Mouse (Mus musculus) spleen, adult 18-20 months (tissue): ENCODE results near the gene Syn3.

Experiments used
- DNase-seq, 2 experiments: peaks; one replicate each; pipeline ENCODE4 v3.0.0; 2022; ENCODE audit warnings: mixed read lengths in 2 of 2

The Syn3 gene

DNA sequence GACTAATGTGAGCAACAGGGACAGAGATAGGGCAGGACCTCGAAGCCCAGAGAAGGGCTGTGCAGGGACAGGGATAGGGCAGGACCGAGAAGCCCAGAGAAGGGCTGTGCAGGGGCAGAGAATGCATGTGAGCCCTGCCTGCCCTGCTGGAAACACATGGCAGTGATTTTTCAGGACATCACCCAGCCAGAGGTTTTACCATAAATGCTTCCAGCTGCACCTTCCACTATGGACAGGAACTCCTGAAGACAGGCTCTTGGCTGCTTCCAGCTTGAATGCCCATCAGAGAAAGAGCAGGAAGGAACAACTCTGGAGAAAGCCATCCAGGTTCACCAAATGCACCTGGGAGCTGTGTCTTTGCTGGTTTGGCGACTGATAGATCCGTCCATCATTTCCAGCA, 131.3 kb downstream of the Syn3 start:
- no peak for DNase-seq

DNA sequence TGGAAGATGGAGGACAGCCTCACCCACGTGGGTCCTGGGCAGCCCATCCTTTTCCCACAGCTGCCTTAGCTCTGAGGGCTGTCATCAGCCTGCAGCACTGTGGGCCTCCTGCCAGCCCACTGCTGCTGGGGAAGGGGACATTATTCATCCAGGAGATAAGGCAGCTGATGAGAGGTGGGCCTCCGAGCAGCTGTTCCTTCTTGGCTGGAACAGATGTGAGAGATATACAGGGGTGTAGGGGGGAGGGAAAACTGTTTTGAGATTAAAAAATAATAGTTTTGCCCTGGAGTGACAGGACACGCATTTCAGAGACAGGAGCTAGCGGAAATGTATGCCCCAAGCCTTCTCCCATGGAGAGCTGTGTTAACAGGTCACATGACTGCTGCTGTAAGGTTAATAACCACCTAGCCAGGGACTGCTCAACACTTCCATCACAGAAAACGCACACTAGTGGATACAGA, 133.0 kb downstream of the Syn3 start:
- no peak for DNase-seq

DNA sequence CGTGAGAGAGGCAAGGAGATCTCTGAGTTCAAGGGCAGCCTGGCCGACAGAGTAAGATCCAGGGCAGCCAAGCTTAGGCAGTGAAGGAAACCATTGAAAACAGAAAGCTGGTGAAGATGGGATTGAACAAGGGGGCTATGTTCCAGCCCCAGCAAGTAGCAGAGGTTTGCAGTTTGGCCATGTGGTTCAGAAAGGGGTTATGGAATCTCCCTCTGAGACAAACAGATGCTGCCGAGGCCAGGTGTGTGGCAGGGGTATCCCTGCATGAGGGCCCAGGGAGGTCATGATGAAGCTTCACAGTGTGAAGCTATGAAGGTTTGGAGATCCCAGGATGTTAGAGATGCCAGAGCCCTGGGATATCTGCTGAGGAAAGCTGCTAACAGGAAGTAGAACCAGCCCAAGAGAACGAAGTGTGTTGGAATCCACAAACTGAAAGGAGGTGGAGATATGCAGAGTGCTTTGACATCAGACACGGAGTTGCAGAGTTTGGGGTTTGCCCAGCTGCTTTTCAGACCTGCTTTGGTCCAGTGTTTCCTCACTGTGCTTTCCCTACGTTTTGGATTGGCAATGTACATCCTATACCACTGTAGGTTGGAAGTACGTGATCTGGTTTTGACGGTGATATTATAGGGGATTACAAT, 134.9 kb downstream of the Syn3 start:
- no peak for DNase-seq

DNA sequence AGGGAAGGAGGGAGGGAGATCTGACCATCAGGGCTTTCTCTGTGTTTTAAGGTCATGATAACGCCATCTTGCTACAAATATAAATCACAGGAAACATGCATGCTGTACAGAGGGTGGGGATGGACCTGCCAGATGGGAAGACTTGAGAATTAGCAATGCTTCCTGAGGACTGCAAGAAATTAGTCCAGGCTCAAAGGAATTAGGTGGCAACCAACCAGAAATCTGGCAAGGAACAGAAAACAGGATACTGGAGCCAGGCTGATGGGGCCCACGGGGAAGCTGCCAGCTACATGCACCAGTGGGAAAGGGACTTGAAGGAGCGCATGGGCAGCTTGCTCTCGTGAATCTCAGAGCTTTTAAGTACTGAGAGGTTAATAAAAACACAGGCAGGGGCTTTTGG, 139.0 kb downstream of the Syn3 start:
- no peak for DNase-seq

DNA sequence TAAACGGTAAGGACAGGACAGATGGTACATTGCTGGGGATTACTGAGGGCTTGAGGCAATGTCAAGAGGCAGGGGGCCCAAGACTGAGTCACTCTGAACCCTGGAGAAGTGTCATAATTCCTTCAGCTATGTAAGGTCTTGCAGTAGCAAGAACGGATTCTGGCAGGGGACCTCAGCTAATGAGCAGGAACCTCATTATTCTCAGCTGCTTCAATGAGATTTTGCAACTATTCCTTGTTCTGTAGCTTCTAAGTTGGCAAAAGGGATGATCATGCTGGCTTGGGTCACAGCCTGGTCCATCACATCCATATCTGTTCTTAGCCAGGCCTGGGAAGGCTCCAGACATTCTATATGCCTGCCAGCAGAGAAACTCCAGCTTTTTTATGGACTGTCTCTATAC, 139.5 kb downstream of the Syn3 start:
- DNase-seq = no peak

DNA sequence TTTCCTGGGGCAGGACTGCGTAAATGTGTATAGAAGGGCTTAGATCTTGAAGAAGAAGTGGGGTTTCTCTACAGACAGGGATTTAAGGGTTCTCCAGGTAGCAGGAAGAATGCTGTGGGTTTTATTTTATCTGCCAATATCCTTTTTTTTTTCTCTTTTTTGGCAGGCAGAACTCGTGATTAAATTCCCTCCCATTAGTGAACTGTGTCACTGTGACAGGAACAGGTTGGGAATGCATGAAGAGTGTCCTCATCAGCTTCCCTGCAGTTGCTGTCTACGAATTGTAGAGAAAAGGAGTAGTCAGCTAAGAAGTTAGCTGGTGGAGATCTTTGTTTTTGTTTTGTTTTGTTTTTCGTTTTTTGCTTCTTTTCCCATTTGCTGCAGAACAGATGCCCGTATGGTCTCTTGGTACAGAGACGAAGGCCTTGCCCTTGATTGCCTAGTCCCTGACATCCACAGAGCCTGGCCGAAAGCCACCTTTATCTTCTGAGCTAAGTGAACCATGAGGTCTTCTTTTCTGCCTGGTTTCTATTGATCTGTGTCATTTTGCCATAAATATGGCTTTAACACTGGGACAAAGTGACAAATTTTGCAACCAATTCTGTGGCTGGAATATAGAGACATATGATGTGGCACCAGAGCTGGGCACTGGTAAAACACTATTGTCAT, 140.3 kb downstream of the Syn3 start:
- DNase-seq = no peak

DNA sequence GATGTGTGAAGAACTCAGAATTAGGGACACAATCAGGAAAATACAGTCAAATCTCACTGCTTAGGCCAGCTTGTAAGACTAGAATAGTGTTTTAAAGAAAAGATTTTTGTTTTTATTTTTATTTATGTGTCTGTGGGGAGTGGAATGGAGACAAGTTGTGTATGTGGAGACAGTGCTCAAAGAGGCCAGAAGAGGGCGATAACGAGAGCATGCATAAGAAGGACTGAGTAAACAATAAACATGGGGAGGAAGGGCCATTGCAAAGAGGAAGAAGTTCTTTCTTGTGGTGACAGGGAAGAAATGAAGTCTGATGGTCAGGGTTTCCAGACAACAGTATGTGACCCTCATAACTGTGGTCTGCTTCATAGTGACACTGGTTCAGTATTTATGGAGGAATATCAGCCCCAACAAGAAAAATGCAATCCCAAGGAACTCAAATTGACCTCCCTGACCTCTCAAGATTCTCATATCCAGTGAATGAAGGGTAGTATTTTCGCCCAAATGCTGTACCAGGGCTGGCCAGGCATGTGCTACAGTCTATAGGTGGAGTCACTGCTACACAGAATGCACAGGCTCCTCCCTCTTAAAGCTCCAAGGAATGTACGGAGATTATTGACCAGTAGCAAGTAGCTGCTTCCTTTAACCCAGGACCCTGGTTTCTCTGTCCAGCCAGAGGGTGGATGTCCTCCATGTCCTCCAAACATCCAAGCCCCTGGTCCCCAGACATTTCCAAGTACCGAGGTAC, 141.7 kb downstream of the Syn3 start:
- no peak for DNase-seq

DNA sequence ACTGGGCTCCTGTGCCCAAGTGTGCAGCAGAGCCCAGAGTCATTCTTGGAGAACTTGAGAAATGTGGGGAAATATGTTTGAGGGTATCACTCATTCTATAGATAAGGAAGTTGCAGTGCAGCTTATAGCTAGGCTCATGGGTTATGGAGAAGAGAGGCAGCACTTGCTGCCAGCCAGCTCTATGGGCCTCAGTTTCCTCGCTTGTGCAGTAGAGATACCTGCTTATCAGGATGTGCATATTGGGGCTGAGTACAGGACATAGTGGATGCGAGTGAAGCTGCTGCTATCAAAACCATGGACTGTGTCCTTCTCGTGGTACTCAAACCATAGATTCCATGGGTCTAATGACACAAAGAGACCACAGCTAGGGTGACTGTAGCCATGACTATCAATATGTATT, 146.2 kb downstream of the Syn3 start:
- no peak for DNase-seq

DNA sequence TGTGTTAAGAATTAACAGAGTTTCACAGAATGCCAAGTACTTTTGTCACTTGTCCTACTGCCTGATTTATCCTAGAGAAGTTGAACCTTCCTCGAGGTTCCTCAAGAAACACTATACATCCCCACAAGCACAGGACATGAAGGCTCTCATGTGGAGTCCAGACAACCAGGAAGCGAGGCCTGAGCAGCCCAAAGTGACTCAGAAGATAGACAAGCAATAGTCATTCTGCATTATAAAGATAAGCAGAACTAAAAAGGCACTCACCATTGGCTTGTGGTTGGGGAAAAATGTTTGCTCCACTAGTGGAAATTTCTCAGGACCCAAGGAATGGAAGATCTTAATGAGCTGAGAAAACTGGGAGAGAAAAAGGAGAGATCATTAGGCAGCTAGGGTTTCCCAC, 147.4 kb downstream of the Syn3 start:
- DNase-seq = no peak

DNA sequence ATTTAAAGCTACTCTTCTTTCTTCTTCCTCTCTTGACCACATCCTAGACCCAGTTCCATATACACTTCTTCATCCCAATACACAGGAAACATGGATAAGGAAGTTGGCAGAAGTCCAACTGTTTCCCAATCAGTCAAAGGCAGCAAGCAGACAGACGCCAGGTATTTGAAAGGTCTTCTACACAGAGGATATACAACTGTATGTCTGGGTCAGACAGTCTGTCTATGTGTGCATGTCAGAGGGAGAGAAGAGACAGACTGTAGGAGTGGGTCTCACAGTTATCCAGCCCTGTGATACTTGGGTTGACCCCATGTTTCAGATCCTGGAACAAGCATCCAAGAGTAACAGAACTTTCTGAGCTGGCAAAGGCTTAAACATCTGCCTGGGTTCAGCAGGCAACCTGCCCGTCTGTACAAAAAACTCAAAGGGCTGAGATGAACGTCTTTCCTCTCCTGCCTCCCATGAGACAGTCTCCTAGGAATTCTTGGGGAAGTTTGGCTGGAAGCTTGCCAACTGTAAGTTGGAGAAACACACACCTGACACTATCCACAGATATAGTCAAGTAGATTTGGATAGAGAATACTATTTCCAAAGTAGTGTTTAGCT, 152.4 kb downstream of the Syn3 start:
- no peak for DNase-seq

DNA sequence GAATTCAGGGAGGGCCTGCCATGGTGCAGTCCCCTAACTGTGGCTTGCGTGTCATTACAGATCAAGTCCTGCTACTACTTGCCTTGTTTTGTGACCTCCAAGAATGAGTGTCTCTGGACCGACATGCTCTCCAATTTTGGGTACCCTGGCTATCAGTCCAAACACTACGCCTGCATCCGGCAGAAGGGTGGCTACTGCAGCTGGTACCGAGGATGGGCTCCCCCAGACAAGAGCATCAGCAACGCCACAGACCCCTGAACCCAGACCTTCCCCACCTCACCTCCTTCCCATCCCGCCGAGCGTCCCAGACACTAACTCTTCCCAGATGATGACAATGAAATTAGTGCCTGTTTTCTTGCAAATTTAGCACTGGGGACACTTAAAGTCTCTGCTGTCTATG, 153.1 kb downstream of the Syn3 start:
- no peak for DNase-seq

DNA sequence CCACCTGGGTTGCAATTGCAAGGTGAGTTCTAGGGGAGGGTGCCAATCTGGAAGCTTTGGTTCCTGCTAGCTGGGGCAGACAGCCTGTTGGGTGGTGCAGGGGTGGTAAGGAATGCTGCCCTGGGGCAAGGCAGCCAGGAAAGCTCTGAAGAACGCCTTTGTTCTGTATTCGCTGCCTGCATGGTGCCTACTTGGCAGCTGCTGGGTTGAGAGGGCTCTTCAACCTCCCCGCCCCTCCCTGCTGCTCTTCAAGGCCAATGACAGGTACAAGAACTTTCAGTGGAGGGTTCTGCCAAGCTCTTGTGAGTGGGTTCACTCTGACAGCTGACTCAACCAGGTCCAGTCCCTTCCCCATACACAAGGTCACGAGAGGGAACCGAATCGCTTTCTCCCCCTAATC, 154.0 kb downstream of the Syn3 start:
- no peak for DNase-seq

DNA sequence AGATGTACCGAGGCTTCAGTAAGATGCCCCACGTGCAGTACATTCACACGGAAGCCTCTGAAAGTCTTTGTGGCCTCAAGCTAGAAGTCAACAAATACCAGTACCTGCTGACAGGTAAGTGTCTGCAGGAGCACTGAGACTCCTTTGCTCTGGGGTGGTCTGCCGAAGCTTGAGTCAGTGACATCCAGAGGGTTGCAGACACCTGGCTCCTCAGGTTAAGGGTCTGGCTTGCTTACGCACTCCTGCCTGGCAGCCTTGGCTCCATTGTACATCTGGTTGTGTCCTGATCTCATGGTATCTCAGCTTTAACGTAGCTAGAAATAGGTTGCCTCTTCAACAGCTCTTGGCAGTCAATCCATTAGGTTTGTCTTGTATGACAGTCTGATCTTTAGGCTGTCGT, 154.8 kb downstream of the Syn3 start:
- DNase-seq = no peak

DNA sequence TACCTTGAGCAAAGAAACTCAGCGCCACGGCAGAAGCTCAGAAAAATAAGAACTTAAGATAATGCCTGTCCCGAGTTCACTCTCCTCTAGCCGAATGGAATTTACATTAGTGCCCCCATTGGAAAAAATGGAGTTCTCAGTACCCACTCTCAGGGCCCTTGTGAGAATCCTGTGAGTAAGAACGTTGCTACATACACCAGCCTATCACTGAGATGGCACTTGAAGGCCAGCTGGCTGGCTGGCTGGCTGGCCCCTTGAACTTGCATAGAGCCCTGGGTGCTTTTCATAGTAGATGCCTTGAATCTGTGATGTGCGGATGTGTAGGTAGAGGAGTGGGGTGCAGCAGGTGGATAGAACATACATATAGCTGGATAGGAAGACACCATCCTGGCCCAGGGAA, 155.3 kb downstream of the Syn3 start:
- no peak for DNase-seq

DNA sequence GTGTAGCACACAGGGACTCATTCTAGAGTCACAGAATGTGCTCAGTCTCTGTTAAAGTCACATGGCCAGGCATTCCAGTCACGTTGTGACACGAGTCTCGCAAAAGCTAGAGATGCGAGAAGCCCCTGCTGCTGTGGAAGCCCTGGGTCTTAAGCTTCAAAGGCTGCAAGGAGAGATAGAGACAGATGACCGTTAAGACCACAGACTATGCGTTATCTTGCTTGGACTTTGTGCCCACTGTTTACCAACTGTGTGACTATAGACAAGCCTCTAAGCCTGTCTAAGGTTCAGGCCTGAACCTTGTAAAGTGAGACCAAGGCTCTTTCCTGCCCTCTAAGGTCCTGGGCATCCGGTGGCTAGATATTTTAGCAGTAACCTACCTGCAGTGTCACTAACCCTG, 156.0 kb downstream of the Syn3 start:
- DNase-seq = no peak

DNA sequence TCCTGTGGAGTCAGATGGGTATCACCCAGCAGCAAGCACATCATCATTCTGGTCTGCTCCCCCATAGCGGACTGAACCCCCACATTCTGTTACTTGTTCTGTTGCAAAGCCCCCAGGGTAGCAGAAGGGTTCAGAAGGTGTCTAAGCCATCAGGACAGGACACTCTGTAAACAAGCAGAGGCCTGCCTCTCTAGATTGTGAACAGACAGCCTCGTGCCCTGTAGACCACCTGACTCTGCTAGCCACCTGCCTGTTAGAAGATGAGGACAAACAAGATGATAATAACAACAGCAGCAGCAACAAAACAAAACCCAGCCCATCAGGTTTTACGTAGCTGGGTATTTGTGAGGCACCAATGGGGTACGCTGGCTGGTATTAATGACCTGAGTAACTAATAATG, 156.5 kb downstream of the Syn3 start:
- DNase-seq = no peak

DNA sequence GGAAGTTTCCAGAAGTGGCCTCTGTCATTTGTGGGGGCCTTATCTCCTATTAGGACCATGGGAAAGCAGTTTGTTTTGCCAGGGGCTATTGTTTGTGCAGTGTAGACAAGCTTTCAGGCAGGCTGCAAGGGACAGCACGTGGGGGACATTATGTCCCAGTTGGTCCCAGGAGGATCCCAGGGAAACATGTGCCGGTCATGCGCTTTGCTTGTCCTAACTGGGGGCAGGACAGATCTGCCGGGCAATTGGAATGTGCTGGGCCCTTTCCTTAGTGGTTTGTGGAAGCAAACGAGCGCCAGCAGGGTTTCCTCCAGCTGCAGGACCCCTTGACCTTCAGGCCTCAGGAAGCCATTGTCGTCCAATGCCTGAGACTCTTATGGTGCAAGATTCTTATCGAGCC, 157.1 kb downstream of the Syn3 start:
- DNase-seq = no peak

DNA sequence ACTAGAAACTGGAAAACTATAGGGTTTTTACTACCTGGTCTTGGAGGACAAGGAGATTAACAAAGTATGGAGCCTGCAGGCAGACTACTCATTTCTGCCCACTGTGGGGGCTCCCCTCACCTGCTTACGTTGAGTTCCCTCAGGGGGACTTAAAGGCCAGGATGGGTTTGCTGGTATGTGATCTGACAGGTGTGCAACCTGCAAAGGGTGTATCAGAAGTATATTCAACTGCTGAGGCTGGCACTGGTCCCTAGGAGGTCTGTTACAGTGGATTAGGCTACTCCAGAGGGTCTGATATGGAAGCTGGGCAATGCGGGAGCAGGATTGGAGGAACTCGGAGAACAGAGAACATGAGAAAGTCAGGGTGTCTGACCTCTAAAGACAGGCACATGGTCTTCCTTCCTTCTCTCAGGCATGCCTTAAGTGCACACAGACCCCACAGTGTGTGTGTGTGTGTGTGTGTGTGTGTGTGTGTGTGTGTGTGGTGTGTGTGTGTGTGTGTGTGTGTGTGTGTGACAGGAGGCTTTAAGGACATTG, 157.6 kb downstream of the Syn3 start:
- no peak for DNase-seq

DNA sequence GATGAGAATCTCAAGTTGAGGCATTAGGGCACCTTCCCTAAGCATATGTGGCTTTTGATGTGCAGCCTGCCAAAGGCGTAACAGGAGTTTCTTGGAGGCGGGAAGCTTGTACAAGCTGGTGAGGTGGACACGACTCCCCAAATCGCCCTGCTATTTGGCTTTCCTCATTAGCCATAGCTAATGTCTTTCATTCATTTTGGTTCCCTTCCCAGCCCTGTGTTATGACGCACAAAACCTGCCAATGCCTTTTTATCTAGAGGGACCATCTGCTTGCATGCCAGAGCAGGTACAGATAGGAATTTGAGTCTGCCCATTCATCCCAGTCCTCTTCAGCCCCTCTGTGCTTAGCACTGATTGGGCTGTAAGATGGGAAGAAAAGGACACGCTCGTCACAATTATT, 158.3 kb downstream of the Syn3 start:
- DNase-seq = no peak

DNA sequence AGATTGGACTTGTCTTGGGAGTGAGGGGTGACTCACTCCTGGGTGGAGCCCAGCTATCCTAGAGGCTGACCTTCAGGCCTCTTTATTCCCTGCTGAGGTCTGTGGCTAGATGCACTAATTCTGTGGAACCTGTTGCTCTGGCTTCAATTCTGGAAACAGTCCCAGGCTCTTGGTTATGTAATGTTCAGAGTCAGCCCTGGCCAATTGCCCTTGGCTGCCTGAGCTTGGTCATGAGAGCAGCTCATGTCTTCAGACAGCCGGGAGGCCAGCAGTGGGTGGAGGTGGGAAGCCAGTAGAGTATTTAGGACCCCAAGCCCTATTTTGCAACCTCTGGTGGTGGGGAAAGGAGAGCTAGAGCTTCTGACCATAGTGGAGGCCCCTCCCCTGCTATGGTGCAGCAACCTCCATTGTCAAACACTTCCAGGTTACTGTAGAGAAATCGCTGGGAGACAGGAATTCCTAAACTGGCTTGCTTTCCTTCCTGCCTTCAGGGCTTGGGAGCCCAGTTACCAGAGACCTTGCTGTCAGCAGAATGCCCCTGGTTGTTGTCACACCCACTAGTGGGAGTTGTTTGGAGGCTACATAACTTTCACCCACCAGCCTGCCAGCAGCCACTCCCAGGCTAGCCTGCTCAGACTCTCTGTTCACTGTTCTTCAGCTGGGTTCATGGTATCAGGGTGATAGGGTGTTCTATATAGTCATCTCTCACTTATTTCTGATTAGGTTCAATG, 158.9 kb downstream of the Syn3 start:
- no peak for DNase-seq

DNA sequence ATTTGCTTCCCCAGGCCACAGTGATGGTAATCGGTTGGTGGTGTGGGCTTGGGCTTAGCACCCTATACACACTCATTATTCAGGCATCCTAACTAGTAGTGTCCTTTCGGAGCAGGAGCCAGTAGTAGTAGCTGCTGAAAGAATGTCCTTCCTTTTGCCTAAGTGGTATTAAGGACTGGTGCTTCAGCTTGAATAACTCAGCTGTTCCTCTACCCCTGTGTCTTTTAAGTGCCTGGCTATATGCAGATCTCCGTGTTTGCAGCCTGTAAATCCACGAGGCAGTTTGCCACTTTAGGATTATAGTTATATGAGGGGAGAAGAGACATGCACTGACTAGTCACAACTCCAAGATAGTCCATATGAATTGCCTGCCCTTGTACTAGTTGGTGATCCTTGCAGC, 159.6 kb downstream of the Syn3 start:
- DNase-seq = no peak

DNA sequence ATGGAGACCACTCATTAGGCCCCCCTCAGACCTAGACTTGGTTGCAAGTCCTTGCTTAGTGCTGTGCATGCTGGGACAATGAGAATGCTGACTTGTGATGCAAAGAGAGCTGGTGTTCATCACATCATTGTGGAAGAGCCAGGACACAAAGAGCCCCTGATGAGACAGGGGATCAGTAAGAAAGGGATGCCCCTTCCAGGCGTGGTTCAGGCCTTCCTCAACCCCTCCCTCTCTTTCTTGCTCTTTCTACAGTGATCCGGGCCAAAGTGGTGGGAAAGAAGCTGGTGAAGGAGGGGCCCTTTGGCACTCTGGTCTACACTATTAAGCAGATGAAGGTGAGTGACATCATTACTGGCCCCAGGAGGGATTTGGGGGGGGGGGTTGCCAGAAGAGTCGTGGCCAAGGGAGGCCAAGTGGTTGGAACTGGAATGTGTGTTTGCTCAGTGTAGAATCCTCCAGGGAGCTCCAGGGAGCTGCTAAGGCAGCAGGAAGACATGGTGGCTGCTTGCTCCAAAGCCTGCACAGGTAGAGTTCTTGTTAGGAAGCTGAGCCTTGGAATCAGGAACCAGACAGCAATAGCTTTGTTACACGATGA, 160.5 kb downstream of the Syn3 start:
- no peak for DNase-seq
